Mouse (Mus musculus) lung, postnatal 0 days (tissue): ENCODE measurements around the gene Hdc.

Experiments used
- CTCF ChIP-seq: IDR thresholded peaks from 2 replicates; pipeline ENCODE4 v1.5.1; 2016; ENCODE audit warnings: antibody characterized with exemption, mild to moderate bottlenecking
- EP300 ChIP-seq: IDR thresholded peaks from 2 replicates; pipeline ENCODE4 v1.6.1; 2016; ENCODE audit warnings: antibody characterized with exemption, mild to moderate bottlenecking, control low read depth

DNA sequence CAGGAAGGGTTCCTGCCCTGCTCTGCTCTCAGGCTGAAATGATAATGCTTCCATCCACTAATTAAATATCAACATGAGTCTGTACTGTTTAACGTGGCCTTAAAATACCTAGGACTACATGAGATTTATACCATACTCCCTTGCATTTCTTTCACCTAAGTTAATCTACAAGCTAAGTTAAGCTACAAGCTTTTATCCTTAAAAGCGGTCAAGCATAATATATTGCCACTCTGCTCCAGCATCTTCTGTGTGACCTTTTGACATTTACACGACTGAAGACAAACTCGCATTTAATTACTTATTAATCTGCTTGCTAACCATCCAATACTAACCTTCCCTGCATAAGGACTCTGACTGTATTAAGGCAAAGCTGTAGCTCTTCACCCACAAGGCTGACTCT, 33.8 kb upstream of the Hdc start:
- TF ChIP-seq CTCF (no peak), EP300 (no peak)
